Mouse (Mus musculus) bone marrow macrophage, adult 2 months (primary cell): Measurements from ENCODE around the gene Cd28.

Source experiments
- CTCF ChIP-seq: IDR thresholded peaks from 2 replicates; pipeline ENCODE4 v1.5.1; 2012; ENCODE audit warnings: low read depth, mild to moderate bottlenecking, low read length, moderate library complexity
- POLR2A ChIP-seq: IDR thresholded peaks from 2 replicates; pipeline ENCODE4 v1.6.1; 2012; ENCODE audit warnings: mild to moderate bottlenecking, low read depth, low read length, borderline replicate concordance

DNA sequence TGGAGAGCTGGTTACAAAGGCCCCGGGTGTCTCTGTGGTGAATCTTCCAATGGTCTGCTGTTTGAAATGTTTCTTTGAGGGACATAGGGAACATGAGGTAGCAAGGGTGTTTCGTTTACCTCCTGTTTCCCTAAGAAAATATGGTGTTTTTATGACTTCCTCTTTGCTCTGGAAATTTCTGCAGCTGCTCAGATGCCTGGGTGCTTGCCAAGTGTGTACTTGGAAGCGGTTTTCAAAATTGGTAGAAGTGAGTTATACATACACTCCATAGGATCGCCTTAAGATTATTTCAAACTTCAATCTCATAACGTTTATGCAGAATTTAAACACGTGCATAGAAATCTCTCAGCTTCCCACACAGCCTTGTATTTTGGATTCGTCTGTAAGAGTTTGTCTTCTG is 29.1 kb downstream of the Cd28 start:
- TF ChIP-seq CTCF (no peak), POLR2A (no peak)
